Mouse (Mus musculus) CD4-positive, CD25-positive, alpha-beta regulatory T cell, adult 4 months (primary cell): Measurements from ENCODE around the gene Urah. TPM values are rescaled to one million over a fixed set of nuclear protein-coding genes. Genes with fewer than 3 reads are reported as not detected.

ENCODE experiments used
- ATAC-seq: one replicate; pipeline ENCODE4 v1.8.0; 2017
- polyA plus RNA-seq, 2 experiments: library from polyadenylated mRNA; unstranded; fragments of 100-300 nt; shearing (Covaris generic); gene quantifications; one replicate each; pipeline ENCODE4 v1.2.1; 2017

The Urah gene
- polyA plus RNA-seq, 2 experiments from 2014 or later: not detected

GRCm38 (mm10) chr7:140877364-140877763 lies 42.5 kb downstream of the Urah start:
- ATAC-seq: no peak

GRCm38 (mm10) chr7:140879355-140879754 lies 44.5 kb downstream of the Urah start:
- no peak for ATAC-seq

GRCm38 (mm10) chr7:140880419-140880818 lies 45.6 kb downstream of the Urah start:
- no peak for ATAC-seq

GRCm38 (mm10) chr7:140880865-140881515 lies 46.2 kb downstream of the Urah start:
- no peak for ATAC-seq

GRCm38 (mm10) chr7:140881696-140882468 lies 47.1 kb downstream of the Urah start, which contains the start of the genes Psmd13 and Sirt3:
TSS of gene Psmd13 (plus strand) at chr7:140881968.
TSS of gene Sirt3 (minus strand) at chr7:140882309.
- ATAC-seq: peak; percentile 99

- ATAC-seq: no peak
Observed at GRCm38 (mm10) chr7:140882469-140882803, 47.6 kb downstream of the Urah start.

Other genes starting within 250 kb of the Urah start
- not detected for gene Olfr46, start 233.7 kb upstream of the Urah start, polyA plus RNA-seq
- gene Olfr61, start 206.0 kb upstream of the Urah start, polyA plus RNA-seq: not detected
- not detected for gene Olfr53, start 188.6 kb upstream of the Urah start, polyA plus RNA-seq
- gene Olfr539, start 175.1 kb upstream of the Urah start, polyA plus RNA-seq: under 1 TPM in 1 of 2 experiments, not detected in 1; 0.06 TPM
- not detected for gene Olfr45, start 153.1 kb upstream of the Urah start, polyA plus RNA-seq
- gene Olfr541, start 137.8 kb upstream of the Urah start, polyA plus RNA-seq: not detected
- gene Cyp2e1, start 71.3 kb upstream of the Urah start, polyA plus RNA-seq: under 1 TPM in 1 of 2 experiments, not detected in 1; 0.28 TPM
- gene Syce1, start 47.2 kb upstream of the Urah start, polyA plus RNA-seq: under 1 TPM in 1 of 2 experiments, not detected in 1; 0.51 TPM
- gene Zfp941, start 12.8 kb upstream of the Urah start, polyA plus RNA-seq: under 1 TPM; 0.20 to 0.46 TPM
- gene Scgb1c1, start 10.5 kb downstream of the Urah start, polyA plus RNA-seq: not detected
- not detected for gene Odf3, start 12.8 kb downstream of the Urah start, polyA plus RNA-seq
- gene Gm45785, start 21.3 kb downstream of the Urah start, polyA plus RNA-seq: not detected
- gene Ric8a, start 21.9 kb downstream of the Urah start, polyA plus RNA-seq: 10 to 100 TPM; 61.4 to 67.7 TPM
- 10 to 100 TPM; 42.8 to 60.4 TPM for gene Bet1l, start 22.6 kb downstream of the Urah start, polyA plus RNA-seq
- gene Psmd13, start 47.0 kb downstream of the Urah start, polyA plus RNA-seq: 100 to 1,000 TPM in 1 of 2 experiments, 10 to 100 TPM in 1; 94.9 to 150 TPM
- gene Sirt3, start 47.3 kb downstream of the Urah start, polyA plus RNA-seq: 10 to 100 TPM in 1 of 2 experiments, 1 to 10 TPM in 1; 9.4 to 12.6 TPM
- not detected for gene Cox8b, start 65.4 kb downstream of the Urah start, polyA plus RNA-seq
- not detected for gene Nlrp6, start 85.9 kb downstream of the Urah start, polyA plus RNA-seq
- gene Pgghg, start 106.4 kb downstream of the Urah start, polyA plus RNA-seq: 10 to 100 TPM; 15.1 to 30.9 TPM
- not detected for gene Ifitm5, start 115.3 kb downstream of the Urah start, polyA plus RNA-seq
- gene Gm45717, start 120.9 kb downstream of the Urah start, polyA plus RNA-seq: under 1 TPM in 1 of 2 experiments, not detected in 1; 0.82 TPM
- 10 to 100 TPM; 39.6 to 46.5 TPM for gene Ifitm2, start 121.0 kb downstream of the Urah start, polyA plus RNA-seq
- not detected for gene Ifitm1, start 132.2 kb downstream of the Urah start, polyA plus RNA-seq
- gene Ifitm3, start 175.8 kb downstream of the Urah start, polyA plus RNA-seq: 1 to 10 TPM; 2.9 to 4.4 TPM
- not detected for gene Ifitm6, start 182.9 kb downstream of the Urah start, polyA plus RNA-seq
- not detected for gene Gm17387, start 194.1 kb downstream of the Urah start, polyA plus RNA-seq
- gene B4galnt4, start 226.1 kb downstream of the Urah start, polyA plus RNA-seq: 1 to 10 TPM; 6.6 to 7.8 TPM
- gene Pkp3, start 243.2 kb downstream of the Urah start, polyA plus RNA-seq: 100 to 1,000 TPM; 293 to 427 TPM